Mouse (Mus musculus) MEL (cell line): ENCODE data around the gene Cmas.

Experiments
- CTCF ChIP-seq, 3 experiments: IDR thresholded peaks in 2 of 3; conservative IDR thresholded peaks in 1 of 3; 2 replicates each; pipeline ENCODE4 v1.5.1; 2011 to 2012; ENCODE audit warnings: low read length in 3 of 3, low read depth in 2 of 3, mild to moderate bottlenecking in 2 of 3, improper control_type of control experiment in 1 of 3, inconsistent platforms in 1 of 3, mixed read lengths in 1 of 3, moderate library complexity in 1 of 3; ENCODE audit not compliant: control insufficient read depth in 1 of 3, insufficient read depth in 1 of 3, poor library complexity in 1 of 3, severe bottlenecking in 1 of 3
- JUND ChIP-seq: IDR thresholded peaks from 2 replicates; pipeline ENCODE4 v1.6.1; 2011; ENCODE audit warnings: low read depth, mild to moderate bottlenecking, improper control_type of control experiment, low read length
- MXI1 ChIP-seq: IDR thresholded peaks from 2 replicates; pipeline ENCODE4 v1.6.1; 2011; ENCODE audit warnings: mild to moderate bottlenecking, low read depth, low read length, improper control_type of control experiment
- USF2 ChIP-seq, 2 experiments: IDR thresholded peaks; 2 replicates each; pipeline ENCODE4 v1.6.1; 2011 to 2012; ENCODE audit warnings: improper control_type of control experiment in 2 of 2, low read length in 2 of 2, borderline replicate concordance in 1 of 2, inconsistent platforms in 1 of 2, low read depth in 1 of 2, mild to moderate bottlenecking in 1 of 2; ENCODE audit not compliant: insufficient read depth in 1 of 2
- ZC3H11A ChIP-seq: IDR thresholded peaks from 2 replicates; pipeline ENCODE4 v1.6.1; 2012; ENCODE audit warnings: low read depth, mild to moderate bottlenecking, inconsistent platforms, low read length, improper control_type of control experiment
- ZNF384 ChIP-seq: IDR thresholded peaks from 2 replicates; pipeline ENCODE4 v1.6.1; 2012; ENCODE audit warnings: low read depth, mild to moderate bottlenecking, inconsistent platforms, low read length, improper control_type of control experiment

DNA sequence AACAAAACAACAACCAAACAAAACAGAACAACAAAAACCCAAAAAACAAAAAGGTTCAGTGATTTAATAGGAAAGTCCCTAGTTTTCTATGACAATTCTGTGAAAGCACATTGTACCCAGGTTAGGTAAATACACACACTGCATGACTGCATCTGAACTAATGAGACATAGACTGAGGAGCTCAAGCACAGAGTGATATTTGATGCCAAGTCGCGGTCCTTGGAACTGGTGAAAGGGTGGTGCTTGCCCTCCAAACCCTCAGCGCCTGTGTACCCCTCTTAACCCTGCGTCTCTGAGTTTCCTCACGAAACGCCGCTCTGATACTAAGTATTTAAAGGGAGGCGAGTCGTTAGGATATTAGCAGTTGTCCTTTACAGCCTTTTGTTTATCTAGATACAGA, 10.8 kb downstream of the Cmas start:
- TF ChIP-seq CTCF (IDR thresholded peaks at IDR 0.05 in 2 of 3, conservative IDR thresholded peaks at IDR 0.05 in 1 of 3; ENCODE audit: control insufficient read depth in 1 of 3, insufficient read depth in 1 of 3, low read depth in 2 of 3, low read length in 3 of 3, poor library complexity in 1 of 3, severe bottlenecking in 1 of 3): no peak
- no peak for TF ChIP-seq USF2 (IDR thresholded peaks at IDR 0.05; ENCODE audit: borderline replicate concordance in 1 of 2, insufficient read depth in 1 of 2, low read depth in 1 of 2, low read length in 2 of 2)
- TF ChIP-seq ZNF384: no peak
- no peak for TF ChIP-seq JUND
- no peak for TF ChIP-seq MXI1
- no peak for TF ChIP-seq ZC3H11A
